Mouse (Mus musculus): ENCODE results near the gene Efr3b. TPM values are rescaled to one million over a fixed set of nuclear protein-coding genes. Genes with fewer than 3 reads are reported as not detected.

Efr3b gene
- polyA plus RNA-seq, 1 experiment from 2014 or later: 13.5 TPM

- ATAC-seq (ENCODE audit: insufficient number of reproducible peaks, low FRiP score): no peak
- Histone ChIP-seq H3K4me2 (peak overlapping the region; percentile 81), H3K36me3 (no peaks in the 10 kb centered on the region), H3K27me3 (replicated peaks) (0 out of 2 replicates have a peak, but pooled peaks cover 5% of the 10 kb centered on the region), H3K4me1 (replicated peaks) (peaks cover 59% of the 10 kb centered on the region), H3K9ac (peak overlapping the region; percentile 79), H3K27ac (ENCODE audit: poor library complexity, severe bottlenecking) (no peak overlapping the region), H3K4me3 (peak overlapping the region; percentile 68), H3K9me3 (replicated peaks) (no peaks in the 10 kb centered on the region)
- WGBS: 18% methylated on average over 5 of the region's 5 CpGs
Observed at GRCm38 (mm10) chr12:4037511-4037910, 1.2 kb downstream of the Efr3b start.

- 70% methylated on average over 5 of the region's 5 CpGs for WGBS
- Histone ChIP-seq H3K4me3 (no peak overlapping the region), H3K36me3 (no peaks in the 10 kb centered on the region), H3K4me1 (replicated peaks) (peaks cover 49% of the 10 kb centered on the region), H3K27ac (ENCODE audit: poor library complexity, severe bottlenecking) (no peak overlapping the region), H3K9me3 (replicated peaks) (no peaks in the 10 kb centered on the region), H3K4me2 (no peak overlapping the region), H3K9ac (no peak overlapping the region), H3K27me3 (replicated peaks) (0 out of 2 replicates have a peak, but pooled peaks cover 5% of the 10 kb centered on the region)
- ATAC-seq (ENCODE audit: insufficient number of reproducible peaks, low FRiP score): no peak
Observed at GRCm38 (mm10) chr12:4036157-4036556, 2.6 kb downstream of the Efr3b start.

GRCm38 (mm10) chr12:4029064-4029463, 9.7 kb downstream of the Efr3b start:
- Histone ChIP-seq H3K4me1 (replicated peaks) (peaks cover 42% of the 10 kb centered on the region), H3K9me3 (replicated peaks) (no peaks in the 10 kb centered on the region), H3K9ac (no peak overlapping the region), H3K36me3 (no peaks in the 10 kb centered on the region), H3K4me2 (no peak overlapping the region), H3K27ac (ENCODE audit: poor library complexity, severe bottlenecking) (no peak overlapping the region), H3K27me3 (replicated peaks) (no peaks in the 10 kb centered on the region), H3K4me3 (no peak overlapping the region)
- 67% methylated on average over 4 of the region's 4 CpGs for WGBS
- no peak for ATAC-seq (ENCODE audit: insufficient number of reproducible peaks, low FRiP score)

DNA sequence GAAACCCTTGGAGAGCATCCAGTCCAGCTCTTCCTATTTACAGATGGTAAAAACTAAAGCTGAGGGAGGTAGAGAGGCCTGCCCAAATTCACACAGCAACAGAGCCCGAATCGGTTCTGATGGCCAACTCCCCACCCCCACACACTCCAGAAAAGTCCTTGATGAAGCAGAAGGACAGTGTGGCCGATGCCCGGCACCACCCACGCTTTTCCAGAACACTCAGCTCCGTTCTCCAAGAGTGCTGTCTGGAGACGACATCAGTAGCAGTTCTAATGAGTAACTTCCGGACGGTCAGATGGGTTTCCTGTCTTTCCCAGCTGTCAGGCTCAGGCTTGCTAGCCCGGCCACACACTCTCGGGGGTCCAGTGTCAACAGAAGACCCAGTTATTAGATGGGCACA, 10.2 kb downstream of the Efr3b start:
- no peak for ATAC-seq (ENCODE audit: insufficient number of reproducible peaks, low FRiP score)
- 63% methylated on average over 11 of the region's 11 CpGs for WGBS

DNA sequence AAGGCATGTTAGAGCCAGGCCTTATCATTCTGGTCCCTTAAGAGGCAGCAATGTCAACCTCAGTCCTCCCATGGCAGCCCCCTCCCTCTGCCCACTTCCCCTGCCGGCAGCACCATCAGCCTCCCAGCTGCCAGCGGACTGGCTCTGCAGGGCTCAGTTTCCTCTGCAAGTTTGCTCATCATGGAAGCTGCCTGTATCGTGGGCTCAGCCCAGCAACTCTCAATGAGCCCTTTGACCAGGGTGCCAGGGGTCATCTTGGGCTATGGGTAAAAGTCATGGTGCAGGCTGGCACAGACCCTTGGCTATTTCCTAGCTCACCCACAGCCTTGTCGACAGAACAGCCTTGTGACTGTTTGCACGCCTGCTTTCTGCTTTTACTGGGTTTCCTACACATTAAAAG, 14.4 kb downstream of the Efr3b start:
- H3K4me3 ChIP-seq: no peak overlapping the region
- 42% methylated on average over 5 of the region's 5 CpGs for WGBS
- H3K4me2 ChIP-seq: peak overlapping the region; percentile 30; the same call in 1 of the 2 replicates
- H3K9me3 ChIP-seq (replicated peaks): no peaks in the 10 kb centered on the region
- 0 out of 2 replicates have a peak overlapping the region, but pooled peaks have one; percentile 16 for H3K9ac ChIP-seq
- peaks cover 56% of the 10 kb centered on the region for H3K4me1 ChIP-seq (replicated peaks)
- no peak for ATAC-seq (ENCODE audit: insufficient number of reproducible peaks, low FRiP score)
- peak overlapping the region; percentile 80 for H3K27ac ChIP-seq (ENCODE audit: poor library complexity, severe bottlenecking)
- no peaks in the 10 kb centered on the region for H3K27me3 ChIP-seq (replicated peaks)
- H3K36me3 ChIP-seq: no peaks in the 10 kb centered on the region

More for the DNA sequence above, 10.2 kb downstream of the Efr3b start:
- Histone ChIP-seq H3K9me3 (replicated peaks) (no peaks in the 10 kb centered on the region), H3K9ac (no peak overlapping the region), H3K36me3 (no peaks in the 10 kb centered on the region), H3K27me3 (replicated peaks) (no peaks in the 10 kb centered on the region), H3K4me2 (no peak overlapping the region), H3K4me3 (no peak overlapping the region), H3K27ac (ENCODE audit: poor library complexity, severe bottlenecking) (no peak overlapping the region), H3K4me1 (replicated peaks) (peaks cover 43% of the 10 kb centered on the region)

GRCm38 (mm10) chr12:4023501-4023900, 15.2 kb downstream of the Efr3b start:
- Histone ChIP-seq H3K9ac (no peak overlapping the region), H3K27ac (ENCODE audit: poor library complexity, severe bottlenecking) (peak overlapping the region; percentile 91; the same call in 1 of the 2 replicates), H3K4me2 (no peak overlapping the region), H3K9me3 (replicated peaks) (no peaks in the 10 kb centered on the region), H3K4me1 (replicated peaks) (peaks cover 50% of the 10 kb centered on the region), H3K4me3 (no peak overlapping the region), H3K36me3 (no peaks in the 10 kb centered on the region), H3K27me3 (replicated peaks) (no peaks in the 10 kb centered on the region)
- no peak for ATAC-seq (ENCODE audit: insufficient number of reproducible peaks, low FRiP score)
- WGBS: 89% methylated on average over 14 of the region's 14 CpGs

- H3K4me1 ChIP-seq (replicated peaks): peaks cover 49% of the 10 kb centered on the region
- no peaks in the 10 kb centered on the region for H3K9me3 ChIP-seq (replicated peaks)
- H3K4me2 ChIP-seq: peak overlapping the region; percentile 52
- peak overlapping the region; percentile 91 for H3K27ac ChIP-seq (ENCODE audit: poor library complexity, severe bottlenecking)
- no peak for ATAC-seq (ENCODE audit: insufficient number of reproducible peaks, low FRiP score)
- H3K27me3 ChIP-seq (replicated peaks): no peaks in the 10 kb centered on the region
- 26% methylated on average over 7 of the region's 7 CpGs for WGBS
- H3K9ac ChIP-seq: no peak overlapping the region
- H3K4me3 ChIP-seq: no peak overlapping the region
- H3K36me3 ChIP-seq: no peaks in the 10 kb centered on the region
Observed at GRCm38 (mm10) chr12:4022845-4023244, 15.9 kb downstream of the Efr3b start.

GRCm38 (mm10) chr12:4020505-4020904, 18.2 kb downstream of the Efr3b start:
- Histone ChIP-seq H3K36me3 (no peaks in the 10 kb centered on the region), H3K4me3 (no peak overlapping the region), H3K9me3 (replicated peaks) (no peaks in the 10 kb centered on the region), H3K27me3 (replicated peaks) (no peaks in the 10 kb centered on the region), H3K4me1 (replicated peaks) (peaks cover 54% of the 10 kb centered on the region), H3K9ac (no peak overlapping the region), H3K4me2 (peak overlapping the region; percentile 14; the same call in 1 of the 2 replicates), H3K27ac (ENCODE audit: poor library complexity, severe bottlenecking) (peak overlapping the region; percentile 85)
- ATAC-seq (ENCODE audit: insufficient number of reproducible peaks, low FRiP score): peak; percentile 83
- 20% methylated on average over 8 of the region's 8 CpGs for WGBS

DNA sequence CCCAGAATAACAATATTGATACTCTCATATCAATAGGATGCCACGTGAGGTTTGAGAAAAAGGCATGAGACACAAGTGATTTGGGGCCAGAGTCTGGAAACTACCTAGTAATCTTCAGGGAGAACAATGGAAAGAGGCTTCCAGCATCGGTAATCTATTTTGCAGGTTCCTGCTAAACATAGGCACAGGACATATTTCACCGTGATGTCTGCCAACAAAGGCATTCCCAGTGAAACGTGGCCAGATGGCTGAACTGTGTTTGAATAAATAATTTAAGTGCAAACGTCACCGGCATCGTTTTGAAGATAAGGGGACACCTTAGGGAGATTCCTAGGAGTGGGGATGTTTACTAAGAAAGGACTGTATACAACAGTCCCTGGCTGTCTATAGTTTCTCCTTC, 22.4 kb downstream of the Efr3b start:
- no peak for ATAC-seq (ENCODE audit: insufficient number of reproducible peaks, low FRiP score)
- H3K9ac ChIP-seq: no peak overlapping the region
- no peaks in the 10 kb centered on the region for H3K36me3 ChIP-seq
- no peak overlapping the region for H3K4me2 ChIP-seq
- H3K9me3 ChIP-seq (replicated peaks): no peaks in the 10 kb centered on the region
- H3K27me3 ChIP-seq (replicated peaks): no peaks in the 10 kb centered on the region
- H3K4me1 ChIP-seq (replicated peaks): peaks cover 21% of the 10 kb centered on the region
- 38% methylated on average over 7 of the region's 7 CpGs for WGBS
- H3K4me3 ChIP-seq: no peak overlapping the region
- H3K27ac ChIP-seq (ENCODE audit: poor library complexity, severe bottlenecking): no peak overlapping the region

- Histone ChIP-seq H3K36me3 (no peaks in the 10 kb centered on the region), H3K27me3 (replicated peaks) (no peaks in the 10 kb centered on the region), H3K9me3 (replicated peaks) (no peaks in the 10 kb centered on the region), H3K4me1 (replicated peaks) (peaks cover 17% of the 10 kb centered on the region), H3K27ac (ENCODE audit: poor library complexity, severe bottlenecking) (no peak overlapping the region), H3K9ac (no peak overlapping the region), H3K4me2 (no peak overlapping the region), H3K4me3 (no peak overlapping the region)
- 62% methylated on average over 4 of the region's 4 CpGs for WGBS
- no peak for ATAC-seq (ENCODE audit: insufficient number of reproducible peaks, low FRiP score)
Observed at GRCm38 (mm10) chr12:4015741-4016140, 23.0 kb downstream of the Efr3b start.

DNA sequence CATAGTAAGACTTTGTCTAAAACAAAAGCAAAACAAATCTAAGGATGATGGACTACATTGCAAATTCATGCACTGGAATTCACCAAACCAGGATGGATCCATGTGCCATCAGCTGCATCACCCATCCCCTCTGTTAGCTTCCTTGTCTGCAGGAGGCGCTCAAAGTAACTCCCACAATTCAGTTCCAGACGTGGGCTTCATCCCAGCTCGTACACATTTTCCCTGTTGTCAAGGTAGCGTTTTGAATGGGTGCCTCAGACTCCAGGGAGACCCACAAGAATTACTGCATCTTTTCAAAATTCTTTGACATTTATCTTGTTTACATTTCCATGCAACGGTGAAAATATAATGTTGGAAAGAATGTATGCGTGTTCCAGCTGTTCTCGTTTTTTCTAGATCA, 23.5 kb downstream of the Efr3b start:
- Histone ChIP-seq H3K4me3 (no peak overlapping the region), H3K27ac (ENCODE audit: poor library complexity, severe bottlenecking) (no peak overlapping the region), H3K4me1 (replicated peaks) (peaks cover 19% of the 10 kb centered on the region), H3K9ac (no peak overlapping the region), H3K36me3 (no peaks in the 10 kb centered on the region), H3K4me2 (no peak overlapping the region), H3K9me3 (replicated peaks) (no peaks in the 10 kb centered on the region), H3K27me3 (replicated peaks) (no peaks in the 10 kb centered on the region)
- WGBS: 73% methylated on average over 7 of the region's 7 CpGs
- no peak for ATAC-seq (ENCODE audit: insufficient number of reproducible peaks, low FRiP score)

GRCm38 (mm10) chr12:4011715-4012114, 27.0 kb downstream of the Efr3b start:
- Histone ChIP-seq H3K36me3 (no peaks in the 10 kb centered on the region), H3K4me2 (no peak overlapping the region), H3K27me3 (replicated peaks) (no peaks in the 10 kb centered on the region), H3K9me3 (replicated peaks) (no peaks in the 10 kb centered on the region), H3K27ac (ENCODE audit: poor library complexity, severe bottlenecking) (no peak overlapping the region), H3K4me3 (no peak overlapping the region), H3K9ac (no peak overlapping the region), H3K4me1 (replicated peaks) (peaks cover 46% of the 10 kb centered on the region)
- no peak for ATAC-seq (ENCODE audit: insufficient number of reproducible peaks, low FRiP score)
- 84% methylated on average over 5 of the region's 5 CpGs for WGBS

Measured in heart, embryonic 12.5 days (tissue).